Mouse (Mus musculus) c-Kit-positive CD71-positive TER-119-negative erythroid progenitor cells, embryonic 14.5 days (primary cell): Measurements from ENCODE around the gene Rimkla.

Experiments
- DNase-seq: peaks from one replicate; pipeline ENCODE4 v3.0.0-alpha.2; 2013; ENCODE audit warnings: low read depth

Rimkla gene

GRCm38 (mm10) chr4:119467720-119468380, 24.6 kb downstream of the Rimkla start:
- no peak for DNase-seq

DNA sequence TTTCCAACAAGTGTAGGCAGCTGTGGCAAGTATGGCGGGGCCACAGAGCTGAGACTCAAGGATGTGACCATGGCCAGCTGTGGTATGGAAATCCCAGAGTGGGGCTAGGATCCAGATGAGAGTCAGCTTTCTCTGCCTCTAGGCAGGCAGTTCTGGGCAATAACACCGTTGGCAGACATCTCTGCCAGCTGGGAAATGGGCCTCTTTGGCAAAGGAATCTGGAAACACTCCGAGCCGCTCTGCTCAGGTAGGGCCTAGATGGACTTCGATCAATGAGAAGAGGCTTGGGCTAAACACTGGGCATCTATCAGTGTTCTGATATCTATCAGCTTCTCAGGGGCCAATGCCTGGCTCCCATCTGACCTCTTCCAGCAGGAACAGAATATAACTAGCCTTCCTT, 26.6 kb downstream of the Rimkla start:
- no peak for DNase-seq

GRCm38 (mm10) chr4:119463756-119464419, 28.5 kb downstream of the Rimkla start:
- DNase-seq: no peak

- DNase-seq: no peak
These were observed 29.3 kb downstream of the Rimkla start for GRCm38 (mm10) chr4:119462858-119463755.

- DNase-seq: no peak
These were observed 30.0 kb downstream of the Rimkla start for GRCm38 (mm10) chr4:119462457-119462856.

DNA sequence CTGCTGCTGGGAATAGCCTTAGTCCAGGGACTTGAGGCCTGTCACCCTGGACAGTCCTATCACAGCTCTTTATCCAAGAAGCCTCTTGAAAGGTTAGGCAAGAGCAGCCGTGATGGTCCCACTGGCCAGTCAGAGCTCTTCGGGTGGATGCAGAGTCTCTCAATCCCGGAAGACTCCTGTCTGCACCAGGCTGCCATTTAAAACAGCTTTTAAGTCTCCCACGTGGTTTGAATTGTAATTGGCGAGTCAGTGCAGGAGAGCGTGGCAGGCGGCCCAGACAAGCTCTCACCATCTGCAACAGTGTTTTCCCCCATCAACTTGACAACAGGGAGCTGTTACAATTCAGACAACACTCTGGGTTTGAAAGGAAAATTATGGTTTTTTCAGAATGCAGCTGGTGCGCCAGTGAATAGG, 31.7 kb downstream of the Rimkla start:
- DNase-seq: no peak

DNA sequence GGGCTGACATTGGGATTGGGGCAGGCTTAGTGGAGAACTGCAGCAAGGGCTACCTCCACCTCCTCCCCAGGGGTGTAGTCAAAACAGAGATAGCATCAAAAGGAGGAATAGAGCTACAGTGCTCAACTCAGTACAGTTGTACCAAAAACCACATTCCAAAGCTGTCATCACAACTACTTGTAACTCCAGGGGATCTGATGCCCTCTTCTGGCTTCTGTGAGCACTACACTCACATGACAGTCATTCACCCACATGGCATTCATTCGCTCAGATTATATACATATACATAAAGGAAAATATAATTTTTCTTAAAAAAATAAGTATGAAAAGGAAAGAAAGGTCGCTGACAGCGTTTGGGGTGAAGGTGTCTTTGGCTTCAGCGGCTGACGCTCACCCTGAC, 32.1 kb downstream of the Rimkla start:
- DNase-seq: peak; percentile 23

- no peak for DNase-seq
These were observed 38.9 kb downstream of the Rimkla start for GRCm38 (mm10) chr4:119453533-119453932.

- DNase-seq: no peak
These were observed 39.3 kb downstream of the Rimkla start for GRCm38 (mm10) chr4:119453128-119453527.

DNA sequence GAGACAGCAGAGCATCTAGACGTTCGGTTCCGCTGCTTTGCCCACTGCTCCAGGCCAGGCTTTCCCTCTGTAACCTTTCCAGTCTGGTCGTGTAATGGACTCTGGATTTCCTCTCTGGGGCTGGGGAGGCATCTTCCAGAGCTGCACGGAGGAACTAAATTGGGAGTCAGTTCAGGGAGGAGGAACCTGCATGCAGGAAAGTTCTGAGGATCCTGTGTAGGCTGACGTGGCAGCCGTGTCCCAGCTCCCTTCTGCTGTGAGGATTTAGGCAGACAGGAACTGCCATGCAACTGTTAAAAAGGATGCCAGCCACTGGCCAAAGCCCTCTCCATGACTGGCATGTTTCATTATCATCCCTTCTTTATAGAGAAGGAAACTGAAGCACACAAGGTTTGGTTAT, 42.0 kb downstream of the Rimkla start:
- DNase-seq: no peak

GRCm38 (mm10) chr4:119447786-119448185, 44.6 kb downstream of the Rimkla start:
- DNase-seq: no peak

DNA sequence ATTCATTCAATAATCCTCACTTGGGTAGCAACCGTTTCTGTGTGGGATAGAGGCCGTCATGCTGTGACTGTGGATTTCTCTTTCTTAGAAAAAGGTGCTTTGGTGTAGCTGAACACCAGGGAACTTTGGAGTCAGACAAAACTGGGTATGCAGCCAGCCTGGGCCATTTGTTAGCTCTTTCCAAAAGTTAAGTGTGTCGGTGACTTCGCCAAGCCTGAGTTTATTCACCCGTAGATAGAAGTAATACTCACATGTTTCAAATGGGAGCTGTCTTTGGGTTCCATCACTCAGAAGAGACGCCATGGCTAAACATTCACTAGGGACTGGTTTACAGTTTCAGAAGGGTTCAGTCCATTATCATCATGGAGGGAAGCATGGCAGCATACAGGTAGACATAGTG, 45.2 kb downstream of the Rimkla start:
- no peak for DNase-seq

DNA sequence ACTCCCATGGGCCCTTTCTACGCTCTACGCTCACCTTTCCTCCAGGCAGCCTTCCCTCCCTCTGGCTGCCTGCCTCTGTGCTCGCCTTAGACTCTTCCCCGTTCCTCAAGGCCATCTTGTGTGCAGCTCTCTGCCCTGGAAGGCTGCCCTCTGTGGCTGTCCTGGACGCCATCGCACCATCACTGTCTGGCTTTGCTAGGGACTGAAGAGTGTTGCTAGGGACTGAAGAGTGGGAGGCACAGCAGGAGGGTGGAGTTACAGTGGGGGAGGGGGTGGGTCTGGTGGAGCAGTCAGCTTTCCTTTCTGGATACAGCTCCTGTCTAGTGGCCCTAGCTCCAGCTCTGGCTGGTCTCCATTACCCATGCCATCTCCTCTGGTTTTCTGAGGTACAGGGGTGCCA, 49.9 kb downstream of the Rimkla start:
- no peak for DNase-seq

- no peak for DNase-seq
These were observed 50.6 kb downstream of the Rimkla start for GRCm38 (mm10) chr4:119441836-119442235.

DNA sequence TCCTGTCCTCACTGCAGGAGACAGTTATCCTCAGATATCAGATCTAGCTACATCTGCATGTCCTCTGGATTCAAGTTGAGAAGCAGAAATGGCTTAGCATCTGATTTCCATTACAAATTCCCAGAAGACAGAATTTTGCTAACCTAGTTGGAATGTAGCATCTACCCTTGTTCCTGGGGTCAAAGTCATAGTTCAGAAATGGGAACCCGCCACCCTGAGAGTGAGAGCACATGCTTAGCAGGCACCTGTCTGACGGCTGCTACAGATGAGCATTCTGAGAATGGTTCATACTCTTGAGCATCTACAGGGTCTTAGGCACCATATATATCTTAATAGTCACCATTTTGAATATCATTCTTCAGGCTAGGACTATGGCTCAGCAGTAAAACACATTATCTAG, 54.5 kb downstream of the Rimkla start:
- DNase-seq: no peak

DNA sequence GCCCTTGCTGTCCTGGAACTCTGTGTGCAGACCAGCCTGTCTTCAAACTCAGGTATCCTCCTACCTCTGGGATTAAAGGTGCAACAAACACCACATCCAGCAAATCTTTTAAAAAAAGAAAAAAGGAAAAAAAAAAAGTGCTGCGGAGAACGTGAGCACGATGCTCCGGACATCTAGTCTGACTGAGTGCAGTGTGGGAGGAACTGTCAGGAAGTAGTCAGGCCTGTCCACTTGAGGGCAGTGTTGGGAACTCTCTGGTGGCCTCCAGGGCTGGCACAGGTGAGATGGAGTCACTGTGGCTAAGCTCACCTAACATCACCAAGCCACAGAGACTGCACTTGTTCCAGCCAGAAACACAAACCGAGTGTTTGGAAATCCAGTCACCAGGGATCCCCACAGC, 61.8 kb downstream of the Rimkla start:
- no peak for DNase-seq

DNA sequence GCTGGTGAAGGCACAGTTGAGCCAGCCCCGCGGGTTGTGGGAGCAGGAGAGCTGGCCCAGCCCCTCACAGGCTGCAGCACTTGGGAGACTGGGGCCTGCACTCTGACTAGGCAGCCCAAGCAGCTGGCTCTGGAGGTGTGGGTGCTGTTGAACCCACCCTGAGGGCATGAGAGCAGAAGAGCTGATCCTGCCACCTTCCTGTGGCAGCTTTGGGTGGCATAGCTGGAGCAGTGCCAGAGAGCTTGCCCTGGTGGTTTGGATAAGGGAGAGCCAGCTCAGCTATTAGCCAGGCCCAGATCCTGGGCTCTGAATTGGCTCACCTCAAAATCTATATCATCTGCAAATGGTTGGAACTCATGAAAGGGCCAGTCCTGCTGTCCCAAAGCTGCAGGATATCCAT, 64.7 kb downstream of the Rimkla start:
- no peak for DNase-seq

GRCm38 (mm10) chr4:119425601-119426000, 66.8 kb downstream of the Rimkla start:
- DNase-seq: no peak

DNA sequence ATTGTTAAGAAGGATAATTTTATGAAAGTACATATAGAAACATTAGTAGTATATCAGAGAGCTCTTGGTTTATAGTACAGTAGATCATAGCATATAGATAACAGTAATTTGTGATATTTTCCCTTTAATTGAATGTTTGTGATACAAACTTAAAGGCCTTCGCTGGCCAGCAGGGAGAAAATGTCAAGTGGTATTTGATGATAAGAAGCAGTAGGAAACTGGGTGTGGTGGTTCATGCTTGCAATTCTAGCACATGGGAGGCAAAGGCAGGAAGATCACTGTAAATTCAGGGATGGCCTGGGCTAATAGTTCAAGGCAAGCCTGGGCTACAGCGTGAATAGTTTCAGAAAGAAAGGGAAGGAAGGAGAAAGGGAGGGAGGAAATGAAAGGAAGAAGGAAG, 67.4 kb downstream of the Rimkla start:
- no peak for DNase-seq

- peak; percentile 74 for DNase-seq
These were observed 70.0 kb downstream of the Rimkla start, which contains the start of the genes Ppcs and Zmynd12 for GRCm38 (mm10) chr4:119422294-119422964. Ppcs (minus strand) TSS chr4:119422420. Zmynd12 (plus strand) TSS chr4:119422814.

DNA sequence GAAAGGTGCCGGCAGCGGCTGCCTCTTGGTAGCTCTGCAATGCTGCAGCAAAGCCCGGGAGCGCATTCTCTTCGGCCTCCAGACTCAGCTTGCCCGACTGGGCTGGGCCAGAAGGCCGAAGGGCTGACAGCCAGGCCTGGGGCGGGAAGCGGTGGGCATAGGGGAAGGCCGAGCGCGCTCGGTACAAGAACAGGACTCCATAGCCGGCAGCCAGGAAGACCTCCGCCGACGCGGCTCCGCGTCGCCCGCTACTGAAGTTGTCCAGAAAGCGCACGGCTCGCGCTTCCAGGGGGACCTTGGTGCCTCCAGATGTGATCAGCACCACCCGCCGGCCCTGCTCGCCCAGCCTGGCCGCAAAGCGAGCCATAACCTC, 70.5 kb downstream of the Rimkla start:
- DNase-seq: no peak

DNA sequence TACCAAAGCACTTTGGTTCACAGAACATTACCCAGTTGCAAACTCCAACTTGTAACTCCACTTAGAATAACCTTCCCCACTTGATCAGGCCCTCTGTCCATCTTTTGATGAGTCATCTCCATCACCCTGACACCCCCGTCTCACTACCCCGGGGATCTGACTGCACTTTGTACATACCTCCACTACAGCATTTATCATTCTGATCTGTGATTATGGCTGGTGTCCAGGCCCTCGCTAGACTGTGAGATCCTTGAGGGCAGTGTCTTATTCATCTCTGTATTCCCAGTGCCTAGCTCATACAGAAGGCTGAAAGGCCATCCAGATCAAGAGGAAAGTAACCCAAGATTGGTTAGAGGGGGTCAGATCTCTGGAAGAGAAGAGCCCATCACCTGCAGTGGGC, 71.2 kb downstream of the Rimkla start:
- no peak for DNase-seq
